Mouse (Mus musculus): ENCODE results near the gene Fgf14. TPM values are rescaled to one million over a fixed set of nuclear protein-coding genes. Genes with fewer than 3 reads are reported as not detected.
"Not testable (repeated sequence)": the region's sequence is repeated elsewhere in the genome, so short reads cannot be mapped to it uniquely, and the experiment has no call there.

Gene Fgf14
- polyA plus RNA-seq, 1 experiment from 2014 or later = 19.2 TPM

DNA sequence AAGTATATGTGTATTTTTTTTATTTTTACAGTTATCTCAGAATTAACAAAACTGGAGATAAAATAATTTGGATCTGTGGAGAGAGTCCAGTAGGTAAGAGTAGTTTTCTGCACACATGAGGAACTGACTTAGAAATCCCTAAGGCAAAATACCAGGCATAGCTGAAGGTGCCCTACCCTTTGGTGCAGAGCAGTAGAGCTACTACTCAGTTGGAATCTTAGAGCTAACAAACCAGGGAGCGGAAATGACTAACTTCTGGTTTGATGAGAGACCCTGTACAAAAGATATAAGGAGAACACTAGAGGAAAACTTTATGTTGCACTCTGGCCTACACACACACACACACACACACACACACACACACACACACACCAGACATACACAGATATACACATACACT is 502.8 kb downstream of the Fgf14 start:
- Histone ChIP-seq H3K36me3 (no peaks in the 10 kb centered on the region), H3K9ac (replicated peaks) (no peak overlapping the region), H3K27me3 (no peaks in the 10 kb centered on the region), H3K9me3 (no peaks in the 10 kb centered on the region), H3K27ac (no peak overlapping the region), H3K4me2 (replicated peaks) (no peak overlapping the region), H3K4me1 (replicated peaks) (no peaks in the 10 kb centered on the region), H3K4me3 (replicated peaks) (no peak overlapping the region)
- no peak for ATAC-seq
- 90% methylated on average over 1 of the region's 1 CpGs for WGBS

DNA sequence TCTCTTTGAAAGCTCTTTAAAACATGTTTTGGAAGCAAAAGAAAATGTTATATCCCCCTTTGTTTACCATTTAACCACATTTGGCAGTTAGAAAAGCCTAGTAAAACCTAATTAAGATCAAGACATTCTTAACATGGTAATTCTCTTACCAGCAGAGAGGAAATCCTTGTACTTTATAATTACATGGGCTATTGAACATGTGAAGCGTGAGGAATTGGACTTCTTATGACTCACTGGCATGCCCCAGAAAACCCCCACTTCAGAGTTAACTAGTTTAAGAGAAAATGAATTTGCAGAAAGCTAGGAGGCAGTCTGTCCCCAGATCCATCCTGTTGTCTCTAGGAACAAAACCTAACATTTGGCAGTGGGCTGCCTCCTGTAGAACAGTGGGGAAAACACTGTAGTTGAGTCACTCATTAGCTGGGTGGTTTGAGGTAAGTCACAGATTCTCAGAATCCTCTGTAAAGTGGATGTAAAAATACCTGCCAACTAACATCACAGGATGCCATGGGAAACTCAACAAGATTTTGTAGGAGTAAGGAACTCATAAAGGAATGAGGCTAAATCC is 513.2 kb downstream of the Fgf14 start:
- ATAC-seq = no peak
- H3K36me3 ChIP-seq = no peaks in the 10 kb centered on the region
- no peaks in the 10 kb centered on the region for H3K4me1 ChIP-seq (replicated peaks)
- H3K4me2 ChIP-seq (replicated peaks) = no peak overlapping the region
- WGBS = 48% methylated on average over 1 of the region's 1 CpGs
- no peaks in the 10 kb centered on the region for H3K27me3 ChIP-seq
- H3K9ac ChIP-seq (replicated peaks) = no peak overlapping the region
- H3K9me3 ChIP-seq = no peaks in the 10 kb centered on the region
- no peak overlapping the region for H3K4me3 ChIP-seq (replicated peaks)
- H3K27ac ChIP-seq = no peak overlapping the region

DNA sequence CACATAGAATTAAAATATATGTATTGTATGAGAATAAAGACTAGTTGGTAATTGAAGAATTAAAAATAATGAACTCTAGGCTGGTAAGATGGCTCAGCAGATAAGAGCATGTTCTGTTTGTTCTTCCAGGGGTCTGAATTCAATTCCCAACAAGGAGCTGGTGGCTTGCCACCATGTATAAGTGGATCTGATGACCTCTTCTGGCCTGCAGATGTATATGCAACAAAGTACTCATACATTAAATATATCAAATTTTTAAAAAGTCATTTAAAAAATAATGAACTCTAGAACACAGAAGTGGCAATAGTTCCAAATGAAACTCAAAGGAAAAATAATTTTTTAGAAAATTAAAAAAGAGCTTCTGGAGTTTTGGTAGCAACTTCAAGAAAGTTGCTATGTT is 529.5 kb downstream of the Fgf14 start:
- Histone ChIP-seq H3K36me3 (no peaks in the 10 kb centered on the region), H3K4me3 (replicated peaks) (no peak overlapping the region), H3K4me1 (replicated peaks) (no peaks in the 10 kb centered on the region), H3K27ac (no peak overlapping the region), H3K27me3 (no peaks in the 10 kb centered on the region), H3K9ac (replicated peaks) (no peak overlapping the region), H3K9me3 (no peaks in the 10 kb centered on the region), H3K4me2 (replicated peaks) (no peak overlapping the region)
- no peak for ATAC-seq

DNA sequence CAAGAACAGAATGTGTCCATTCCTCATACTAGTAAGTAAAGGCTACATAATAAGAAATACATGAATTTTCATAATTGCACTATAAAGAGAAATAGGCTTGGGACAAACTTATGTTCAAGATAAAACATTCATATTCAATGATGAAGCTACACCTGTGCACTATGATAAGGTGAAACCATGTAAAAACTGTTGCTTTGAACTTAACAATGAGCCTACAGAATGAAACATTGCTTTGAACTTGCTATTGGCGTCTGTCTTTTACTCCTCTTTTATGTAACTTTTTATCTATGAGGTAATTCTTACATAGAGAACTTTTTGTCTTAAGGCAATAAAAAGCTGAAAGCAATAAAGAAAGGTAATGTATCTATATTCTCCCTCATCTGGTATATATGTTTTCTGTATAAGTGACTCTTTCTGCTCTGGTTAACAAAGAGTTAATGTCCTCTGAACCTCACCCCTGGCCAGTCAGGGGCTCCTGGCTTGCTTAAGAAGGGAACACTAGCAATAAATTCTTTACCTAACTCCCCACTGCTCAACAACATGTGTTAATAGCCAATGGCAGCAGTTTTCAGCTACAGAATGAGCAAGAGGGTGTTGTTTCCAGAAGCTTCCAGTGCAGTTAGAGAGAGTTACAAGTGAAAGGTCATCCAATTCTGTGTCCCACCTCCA is 569.6 kb downstream of the Fgf14 start:
- Histone ChIP-seq H3K27me3 (no peaks in the 10 kb centered on the region), H3K27ac (no peak overlapping the region), H3K4me2 (replicated peaks) (no peak overlapping the region), H3K9ac (replicated peaks) (no peak overlapping the region), H3K4me3 (replicated peaks) (no peak overlapping the region), H3K36me3 (no peaks in the 10 kb centered on the region), H3K9me3 (no peaks in the 10 kb centered on the region), H3K4me1 (replicated peaks) (no peaks in the 10 kb centered on the region)
- 88% methylated on average over 1 of the region's 1 CpGs for WGBS
- ATAC-seq = no peak

DNA sequence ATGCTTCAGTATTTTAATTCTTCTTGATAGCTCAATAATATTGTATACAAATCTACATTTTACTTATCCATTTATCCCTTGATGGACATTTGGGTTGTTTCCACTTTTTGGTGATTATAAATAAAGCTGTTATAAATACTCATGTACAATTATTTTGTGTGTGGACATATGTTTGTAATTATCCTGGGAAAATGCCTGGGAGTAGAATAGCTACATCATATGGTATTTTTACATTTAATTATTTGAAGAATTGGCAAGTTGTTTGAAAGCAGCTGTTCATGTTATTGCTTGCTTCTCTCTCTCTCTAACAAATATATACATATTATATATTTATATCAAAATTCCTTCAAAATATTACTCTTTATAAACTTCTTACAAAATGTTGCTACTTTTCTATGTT is 593.8 kb downstream of the Fgf14 start:
- Histone ChIP-seq H3K27me3 (no peaks in the 10 kb centered on the region), H3K4me3 (replicated peaks) (no peak overlapping the region)

DNA sequence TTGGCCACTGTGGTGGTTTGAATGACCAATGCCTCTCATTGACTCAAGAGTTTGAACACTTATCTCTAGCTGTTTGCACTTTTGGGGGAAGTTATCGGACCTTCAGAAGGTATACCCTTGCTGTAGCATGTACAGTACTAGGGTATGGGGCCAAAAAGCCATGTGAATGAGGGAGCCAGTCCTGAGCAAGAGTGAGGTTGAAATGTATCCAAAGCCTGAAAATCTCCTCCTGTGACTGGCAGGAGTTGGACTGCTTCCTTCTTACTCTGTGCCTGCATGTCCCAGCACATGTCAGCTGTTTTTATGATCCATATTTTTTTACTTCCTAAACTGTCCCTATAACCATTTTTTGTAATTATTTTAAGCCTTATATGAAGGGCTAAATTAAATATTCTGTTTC is 632.9 kb downstream of the Fgf14 start:
- no peak for ATAC-seq
- Histone ChIP-seq H3K4me2 (replicated peaks) (no peak overlapping the region), H3K27me3 (no peaks in the 10 kb centered on the region), H3K27ac (no peak overlapping the region), H3K9ac (replicated peaks) (no peak overlapping the region), H3K9me3 (no peaks in the 10 kb centered on the region), H3K4me3 (replicated peaks) (no peak overlapping the region), H3K4me1 (replicated peaks) (no peaks in the 10 kb centered on the region), H3K36me3 (no peaks in the 10 kb centered on the region)
- 86% methylated on average over 1 of the region's 1 CpGs for WGBS

More for the DNA sequence above, 593.8 kb downstream of the Fgf14 start:
- Histone ChIP-seq H3K9ac (replicated peaks) (no peak overlapping the region), H3K36me3 (no peaks in the 10 kb centered on the region), H3K4me2 (replicated peaks) (no peak overlapping the region), H3K27ac (no peak overlapping the region), H3K9me3 (no peaks in the 10 kb centered on the region), H3K4me1 (replicated peaks) (no peaks in the 10 kb centered on the region)
- ATAC-seq = no peak

DNA sequence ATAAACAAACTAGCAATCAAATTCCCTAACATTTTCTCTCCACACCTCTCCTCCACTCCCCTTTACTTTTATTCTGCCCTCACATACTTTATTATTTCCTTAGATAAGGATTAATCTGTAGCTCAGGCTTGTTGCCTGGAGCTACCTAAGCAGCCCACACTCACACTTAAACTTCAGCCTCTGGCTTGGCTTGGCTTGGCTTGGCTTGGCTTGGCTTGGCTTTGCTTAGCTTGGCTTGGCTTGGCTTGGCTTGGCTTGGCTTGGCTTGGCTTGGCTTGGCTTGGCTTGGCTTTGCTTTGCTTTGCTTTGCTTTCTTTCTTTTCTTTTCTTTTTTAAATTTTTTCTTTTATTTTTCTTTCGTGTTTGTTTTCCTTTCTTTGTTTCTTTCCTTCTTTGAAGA is 636.3 kb downstream of the Fgf14 start:
- ATAC-seq = no peak
- H3K36me3 ChIP-seq = no peaks in the 10 kb centered on the region
- H3K27me3 ChIP-seq = no peaks in the 10 kb centered on the region
- no peak overlapping the region for H3K27ac ChIP-seq
- H3K4me2 ChIP-seq (replicated peaks) = no peak overlapping the region
- WGBS = 100% methylated on average over 1 of the region's 1 CpGs
- H3K4me1 ChIP-seq (replicated peaks) = peaks cover 18% of the 10 kb centered on the region
- H3K9me3 ChIP-seq = no peaks in the 10 kb centered on the region
- H3K4me3 ChIP-seq (replicated peaks) = no peak overlapping the region
- no peak overlapping the region for H3K9ac ChIP-seq (replicated peaks)

DNA sequence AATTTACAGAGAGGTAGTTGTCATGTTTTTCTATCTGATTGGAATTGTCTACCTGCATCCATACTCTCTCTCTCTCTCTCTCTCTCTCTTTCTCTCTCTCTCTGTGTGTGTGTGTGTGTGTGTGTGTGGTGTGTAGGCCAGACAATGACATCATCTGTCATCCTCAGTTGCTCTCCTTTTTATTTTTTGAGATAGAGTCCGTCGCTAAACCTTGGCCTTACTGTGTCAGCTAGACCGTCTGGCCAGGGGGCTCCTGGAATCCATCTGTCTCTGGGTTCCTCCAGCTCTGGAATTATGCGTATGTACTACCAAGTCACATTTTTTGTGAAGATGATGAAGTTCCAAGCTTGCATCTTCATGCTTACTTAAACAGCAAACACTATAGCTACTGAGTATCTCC is 639.5 kb downstream of the Fgf14 start:
- H3K9me3 ChIP-seq = no peaks in the 10 kb centered on the region
- 69% methylated on average over 4 of the region's 4 CpGs for WGBS
- H3K9ac ChIP-seq (replicated peaks) = no peak overlapping the region
- peaks cover 18% of the 10 kb centered on the region for H3K4me1 ChIP-seq (replicated peaks)
- H3K27me3 ChIP-seq = no peaks in the 10 kb centered on the region
- H3K4me3 ChIP-seq (replicated peaks) = no peak overlapping the region
- no peak overlapping the region for H3K4me2 ChIP-seq (replicated peaks)
- no peaks in the 10 kb centered on the region for H3K36me3 ChIP-seq
- peak; percentile 63; the same call in 1 of the 2 replicates for ATAC-seq
- H3K27ac ChIP-seq = 0 out of 2 replicates have a peak overlapping the region, but pooled peaks have one; percentile 14

DNA sequence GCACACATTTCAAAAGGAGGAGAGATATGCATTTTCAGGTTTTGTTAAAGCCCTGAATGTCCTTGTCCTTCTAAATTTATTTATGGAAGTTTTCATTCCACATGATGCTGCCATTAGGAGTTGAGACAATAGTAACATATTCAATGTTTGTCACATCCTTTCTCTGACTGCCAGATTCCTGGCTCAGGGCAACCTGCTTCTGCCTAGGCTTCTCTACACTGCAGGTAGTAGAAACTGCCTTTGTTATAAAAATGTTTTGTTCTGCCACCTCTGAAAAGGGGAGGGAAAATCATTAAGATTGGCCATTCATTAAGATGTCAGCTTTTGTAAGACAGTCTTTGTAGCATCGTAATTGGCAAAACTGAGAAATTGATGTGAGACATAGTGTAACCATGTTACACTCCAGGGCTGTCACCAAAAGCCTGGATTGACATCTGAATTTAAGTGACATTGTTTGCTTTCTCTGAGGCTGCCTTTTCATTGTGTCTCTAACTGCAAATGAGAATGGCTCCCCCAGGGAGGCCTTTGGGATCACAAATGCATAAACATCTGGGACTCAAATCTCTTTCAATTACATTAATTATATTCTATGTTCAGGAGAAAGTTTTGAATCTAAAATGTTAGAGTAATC is 640.2 kb downstream of the Fgf14 start:
- WGBS = 5% methylated on average over 1 of the region's 1 CpGs
- ATAC-seq = peak; percentile 80
- H3K27ac ChIP-seq = peak overlapping the region; percentile 51; the same call in 1 of the 2 replicates

DNA sequence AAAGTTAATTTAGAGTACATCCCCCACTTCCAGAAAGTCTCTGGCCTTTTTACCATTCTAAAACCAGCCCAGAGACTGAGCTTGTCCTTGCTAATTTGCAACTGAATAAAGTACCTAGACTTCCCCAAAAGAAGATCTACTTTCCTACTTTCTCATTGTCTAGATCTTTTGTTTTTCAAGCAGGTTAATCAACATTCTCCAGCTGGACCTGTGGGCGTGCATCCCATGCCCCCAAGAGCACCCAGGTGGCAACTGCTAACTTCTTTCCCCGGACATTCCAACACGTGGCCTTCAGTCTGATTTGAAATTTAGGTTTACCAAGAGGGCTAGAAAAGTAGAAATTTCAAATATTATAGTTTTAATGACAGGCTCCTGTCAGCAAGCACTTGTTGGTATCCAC is 643.6 kb downstream of the Fgf14 start:
- H3K36me3 ChIP-seq; H3K9me3 ChIP-seq; H3K9ac ChIP-seq (replicated peaks); ATAC-seq; H3K27me3 ChIP-seq; H3K4me3 ChIP-seq (replicated peaks); H3K27ac ChIP-seq; H3K4me2 ChIP-seq (replicated peaks): not testable (repeated sequence)
- 38% methylated on average over 3 of the region's 3 CpGs for WGBS
- H3K4me1 ChIP-seq (replicated peaks) = peaks cover 18% of the 10 kb centered on the region

More for the DNA sequence above, 640.2 kb downstream of the Fgf14 start:
- H3K27me3 ChIP-seq = no peaks in the 10 kb centered on the region
- no peaks in the 10 kb centered on the region for H3K36me3 ChIP-seq
- no peak overlapping the region for H3K4me2 ChIP-seq (replicated peaks)
- no peak overlapping the region for H3K9ac ChIP-seq (replicated peaks)
- H3K4me3 ChIP-seq (replicated peaks) = no peak overlapping the region
- H3K4me1 ChIP-seq (replicated peaks) = peaks cover 18% of the 10 kb centered on the region
- H3K9me3 ChIP-seq = no peaks in the 10 kb centered on the region

DNA sequence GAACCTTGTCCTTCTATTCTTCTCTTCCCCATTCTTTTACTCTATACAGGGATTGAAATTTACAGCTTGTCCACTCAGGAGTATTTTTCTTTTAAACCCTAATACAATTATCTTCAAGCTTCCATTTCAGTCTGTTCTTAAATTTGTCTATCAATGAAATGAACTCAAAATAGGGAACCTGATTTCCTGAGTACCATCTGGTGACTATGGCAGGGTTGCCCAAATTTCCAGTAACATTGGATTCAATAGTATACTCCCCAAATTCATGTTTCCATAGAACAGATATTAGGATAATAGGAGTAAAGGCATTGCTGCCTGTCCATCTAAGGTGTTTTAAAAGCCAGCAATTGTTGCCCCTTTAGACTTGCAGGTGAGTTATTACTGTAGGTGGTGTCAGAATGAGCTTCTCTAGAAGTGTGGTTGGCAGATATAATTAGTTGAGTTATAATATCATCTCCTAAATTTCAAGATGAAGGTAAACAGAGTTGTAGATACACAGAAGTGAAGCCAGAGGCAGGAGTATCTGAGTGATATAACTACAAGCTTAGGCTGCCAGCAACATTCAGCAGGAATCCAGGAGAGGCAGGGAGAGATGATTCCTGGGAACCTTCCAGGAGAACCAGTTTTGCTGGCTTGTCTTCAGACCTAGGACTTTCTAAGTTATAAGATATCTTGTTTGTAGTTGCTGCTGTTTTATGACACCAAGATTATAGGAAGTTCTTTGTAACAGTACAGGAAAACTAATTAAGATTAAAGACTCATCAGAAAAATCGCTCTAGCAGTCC is 648.8 kb downstream of the Fgf14 start:
- H3K36me3 ChIP-seq = no peaks in the 10 kb centered on the region
- H3K4me3 ChIP-seq (replicated peaks) = no peak overlapping the region
- 0 out of 2 replicates have a peak, but pooled peaks cover 6% of the 10 kb centered on the region for H3K9me3 ChIP-seq
- no peaks in the 10 kb centered on the region for H3K4me1 ChIP-seq (replicated peaks)
- no peak overlapping the region for H3K9ac ChIP-seq (replicated peaks)
- no peaks in the 10 kb centered on the region for H3K27me3 ChIP-seq
- H3K4me2 ChIP-seq (replicated peaks) = no peak overlapping the region
- no peak overlapping the region for H3K27ac ChIP-seq
- ATAC-seq = no peak
- WGBS = 89% methylated on average over 1 of the region's 1 CpGs

DNA sequence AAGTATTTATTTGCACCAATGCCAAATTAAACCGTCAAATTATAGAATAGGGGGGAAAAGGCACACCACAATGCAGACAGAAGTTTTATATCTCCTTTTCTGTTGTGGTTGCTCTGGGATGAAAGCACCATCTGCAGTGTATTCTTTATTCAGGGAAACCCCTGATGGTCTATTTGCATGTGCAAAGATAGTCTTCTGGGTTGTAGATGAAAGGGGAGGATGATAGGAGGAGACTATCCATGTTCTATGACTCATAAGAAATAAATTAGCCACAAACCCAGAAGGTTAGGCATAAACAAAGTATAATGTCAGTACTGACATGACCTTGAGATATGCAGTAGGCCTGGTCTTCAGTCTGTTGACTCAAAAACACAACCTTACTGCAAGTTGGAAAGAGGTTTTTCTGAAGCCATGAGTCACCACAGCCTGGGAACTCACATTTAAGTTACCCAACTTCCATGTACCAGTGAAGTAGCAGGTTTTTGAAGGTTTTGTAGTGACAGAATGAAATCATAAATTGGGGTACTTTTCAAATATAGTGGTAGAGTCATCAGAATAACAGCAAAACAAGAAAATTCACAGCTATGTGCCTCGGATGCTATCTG is 686.2 kb downstream of the Fgf14 start:
- ATAC-seq = no peak
- no peak overlapping the region for H3K9ac ChIP-seq (replicated peaks)
- no peak overlapping the region for H3K4me3 ChIP-seq (replicated peaks)
- no peak overlapping the region for H3K27ac ChIP-seq
- no peaks in the 10 kb centered on the region for H3K4me1 ChIP-seq (replicated peaks)
- 73% methylated on average over 2 of the region's 2 CpGs for WGBS
- H3K9me3 ChIP-seq = no peaks in the 10 kb centered on the region
- H3K36me3 ChIP-seq = no peaks in the 10 kb centered on the region
- H3K4me2 ChIP-seq (replicated peaks) = no peak overlapping the region
- no peaks in the 10 kb centered on the region for H3K27me3 ChIP-seq
